Mouse (Mus musculus): ENCODE results near the gene Fkbp7. TPM values are rescaled to one million over a fixed set of nuclear protein-coding genes. Genes with fewer than 3 reads are reported as not detected.

Gene Fkbp7
- total and polyA plus RNA-seq, 3 experiments = 1.1 to 1.8 TPM; not detected in 1

DNA sequence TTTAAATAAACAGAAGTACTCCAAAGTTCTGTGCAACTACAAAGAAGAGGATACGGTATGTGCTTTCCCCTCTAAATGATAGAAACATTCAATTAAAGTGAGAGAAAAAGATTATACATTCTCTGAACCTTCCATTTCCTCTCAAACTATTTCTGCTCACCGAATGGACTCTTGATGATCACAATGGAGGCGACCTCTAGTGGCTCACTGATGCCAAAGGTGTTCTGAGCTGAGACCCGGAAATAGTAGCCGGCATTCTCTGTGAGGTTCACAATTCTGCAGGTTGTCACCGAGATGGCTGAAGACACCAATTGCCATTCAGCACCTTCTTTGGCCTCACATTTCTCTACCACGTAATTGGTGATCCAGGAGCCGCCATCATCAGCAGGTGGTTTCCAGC is 42.1 kb upstream of the Fkbp7 start:
- H3K9ac ChIP-seq (ENCODE audit: control insufficient read depth, low read depth, low read length, poor library complexity, severe bottlenecking) = no peak overlapping the region
- no peaks in the 10 kb centered on the region for H3K4me1 ChIP-seq (ENCODE audit: control insufficient read depth in 1 of 2, insufficient read depth in 2 of 2, low read length in 2 of 2)
- H3K36me3 ChIP-seq (ENCODE audit: control insufficient read depth in 1 of 2, insufficient read depth in 2 of 2, low read length in 2 of 2) = no peaks in the 10 kb centered on the region; a peak in 1 of 4 replicates
- DNase-seq (ENCODE audit: low read depth, low spot score) = no peak
- TF ChIP-seq SMC3 (IDR thresholded peaks at IDR 0.05; ENCODE audit: low read depth, low read length) (peak; percentile 34), HCFC1 (IDR thresholded peaks at IDR 0.05; ENCODE audit: low read depth, low read length) (no peak), RCOR1 (IDR thresholded peaks at IDR 0.05; ENCODE audit: low read depth, low read length) (no peak), TAL1 (IDR thresholded peaks at IDR 0.05; ENCODE audit: low read length) (no peak), POLR2AphosphoS2 (IDR thresholded peaks at IDR 0.05; ENCODE audit: low read length) (no peak), EP300 (IDR thresholded peaks at IDR 0.05; ENCODE audit: low read depth in 1 of 2, low read length in 2 of 2) (no peak), CTCF (IDR thresholded peaks at IDR 0.05 in 2 of 3, conservative IDR thresholded peaks at IDR 0.05 in 1 of 3; ENCODE audit: control insufficient read depth in 1 of 3, insufficient read depth in 1 of 3, low read depth in 2 of 3, low read length in 3 of 3, poor library complexity in 1 of 3, severe bottlenecking in 1 of 3) (peak; percentile 9 to 40 (median 23); a peak in 4 of 6 replicates), RAD21 (IDR thresholded peaks at IDR 0.05; ENCODE audit: low read depth, low read length) (peak; percentile 23; the same call in 1 of the 2 replicates), USF1 (IDR thresholded peaks at IDR 0.05; ENCODE audit: low read depth, low read length) (no peak)
- H3K9me3 ChIP-seq (replicated peaks; ENCODE audit: insufficient read depth, low read length) = no peaks in the 10 kb centered on the region
- no peaks in the 10 kb centered on the region for H3K79me2 ChIP-seq (ENCODE audit: control insufficient read depth, insufficient read depth, low read length, poor library complexity)
- H3K4me3 ChIP-seq (ENCODE audit: control insufficient read depth in 1 of 2, insufficient read depth in 1 of 2, low read depth in 2 of 2, low read length in 2 of 2) = no peak overlapping the region
- no peaks in the 10 kb centered on the region for H3K27me3 ChIP-seq (ENCODE audit: control insufficient read depth in 1 of 2, insufficient read depth in 2 of 2, low read length in 2 of 2)
- no peak overlapping the region for H3K27ac ChIP-seq (ENCODE audit: control insufficient read depth, low read depth, low read length)

DNA sequence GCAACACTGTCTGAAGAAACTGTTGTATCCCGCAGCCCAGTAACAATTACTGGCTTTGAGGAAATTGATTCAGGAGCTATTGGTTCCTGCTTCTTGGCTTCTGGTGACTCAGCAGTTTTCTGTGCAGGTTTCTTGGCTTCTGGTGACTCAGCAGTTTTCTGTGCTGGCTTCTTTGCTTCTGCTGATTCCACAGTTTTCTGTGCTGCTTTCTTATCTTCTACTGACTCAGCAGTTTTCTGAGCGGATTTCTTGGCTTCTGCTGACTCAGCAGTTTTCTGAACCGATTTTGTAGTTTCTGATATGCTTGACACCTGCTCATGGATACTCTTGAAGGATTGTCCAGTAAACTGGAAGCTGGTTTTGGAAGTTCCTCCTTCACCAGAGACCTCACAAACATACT is 35.6 kb upstream of the Fkbp7 start:
- H3K36me3 ChIP-seq (ENCODE audit: control insufficient read depth in 1 of 2, insufficient read depth in 2 of 2, low read length in 2 of 2) = peaks cover 0 to 1% of the 10 kb centered on the region in 2 experiments; a peak in 1 of 4 replicates
- H3K4me1 ChIP-seq (ENCODE audit: control insufficient read depth in 1 of 2, insufficient read depth in 2 of 2, low read length in 2 of 2) = no peaks in the 10 kb centered on the region

DNA sequence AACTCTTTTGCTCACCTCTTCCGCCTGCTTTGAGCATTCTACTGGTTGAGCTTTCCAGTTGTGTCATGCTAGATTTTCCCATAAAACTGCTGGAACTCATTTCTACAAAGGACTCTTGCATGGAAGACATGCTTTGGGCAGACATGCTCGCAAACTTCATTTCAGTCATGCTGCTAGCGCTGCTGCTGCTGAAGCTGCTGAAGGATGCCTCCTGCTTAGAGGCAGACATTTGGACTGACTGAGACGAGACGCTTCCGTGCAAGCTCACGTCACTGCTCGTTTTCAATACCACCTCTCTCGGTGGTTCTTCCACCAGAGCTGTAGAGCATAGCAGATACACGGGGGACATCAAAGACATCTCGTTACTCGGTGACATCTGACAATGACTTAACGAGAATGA is 32.7 kb upstream of the Fkbp7 start:
- H3K9me3 ChIP-seq (replicated peaks; ENCODE audit: insufficient read depth, low read length) = no peaks in the 10 kb centered on the region
- no peak for DNase-seq (ENCODE audit: low read depth, low spot score)
- H3K9ac ChIP-seq (ENCODE audit: control insufficient read depth, low read depth, low read length, poor library complexity, severe bottlenecking) = no peak overlapping the region
- H3K4me1 ChIP-seq (ENCODE audit: control insufficient read depth in 1 of 2, insufficient read depth in 2 of 2, low read length in 2 of 2) = no peaks in the 10 kb centered on the region
- no peak overlapping the region for H3K27ac ChIP-seq (ENCODE audit: control insufficient read depth, low read depth, low read length)
- H3K79me2 ChIP-seq (ENCODE audit: control insufficient read depth, insufficient read depth, low read length, poor library complexity) = no peaks in the 10 kb centered on the region
- H3K27me3 ChIP-seq (ENCODE audit: control insufficient read depth in 1 of 2, insufficient read depth in 2 of 2, low read length in 2 of 2) = no peaks in the 10 kb centered on the region
- no peak overlapping the region for H3K4me3 ChIP-seq (ENCODE audit: control insufficient read depth in 1 of 2, insufficient read depth in 1 of 2, low read depth in 2 of 2, low read length in 2 of 2)
- H3K36me3 ChIP-seq (ENCODE audit: control insufficient read depth in 1 of 2, insufficient read depth in 2 of 2, low read length in 2 of 2) = peaks cover 0 to 1% of the 10 kb centered on the region in 2 experiments; a peak in 1 of 4 replicates
- TF ChIP-seq ZC3H11A (IDR thresholded peaks at IDR 0.05; ENCODE audit: low read depth, low read length) (no peak), E2F4 (IDR thresholded peaks at IDR 0.05; ENCODE audit: borderline replicate concordance, low read depth, low read length) (no peak), RCOR1 (IDR thresholded peaks at IDR 0.05; ENCODE audit: low read depth, low read length) (no peak), MEF2A (IDR thresholded peaks at IDR 0.05; ENCODE audit: extremely low read depth, insufficient replicate concordance, low read depth, low read length, poor library complexity, severe bottlenecking) (no peak), JUND (IDR thresholded peaks at IDR 0.05; ENCODE audit: low read depth, low read length) (no peak), MAZ (IDR thresholded peaks at IDR 0.05; ENCODE audit: low read depth, low read length) (no peak), TCF12 (IDR thresholded peaks at IDR 0.05; ENCODE audit: low read depth, low read length) (no peak), TAL1 (IDR thresholded peaks at IDR 0.05; ENCODE audit: low read length) (no peak), SIN3A (IDR thresholded peaks at IDR 0.05; ENCODE audit: low read length) (no peak), POLR2AphosphoS2 (IDR thresholded peaks at IDR 0.05; ENCODE audit: low read length) (no peak), MXI1 (IDR thresholded peaks at IDR 0.05; ENCODE audit: low read depth, low read length) (no peak), ELF1 (IDR thresholded peaks at IDR 0.05; ENCODE audit: low read depth, low read length) (no peak), EP300 (IDR thresholded peaks at IDR 0.05; ENCODE audit: low read depth in 1 of 2, low read length in 2 of 2) (no peak), UBTF (IDR thresholded peaks at IDR 0.05; ENCODE audit: borderline replicate concordance, insufficient read depth, low read depth, low read length) (no peak), MYB (IDR thresholded peaks at IDR 0.05; ENCODE audit: low read depth, low read length) (no peak), POLR2AphosphoS5 (IDR thresholded peaks at IDR 0.05; ENCODE audit: borderline replicate concordance, low read depth, low read length) (no peak), NELFE (IDR thresholded peaks at IDR 0.05; ENCODE audit: low read depth, low read length) (no peak), HCFC1 (IDR thresholded peaks at IDR 0.05; ENCODE audit: low read depth, low read length) (no peak)

More for the DNA sequence above, 35.6 kb upstream of the Fkbp7 start:
- Histone ChIP-seq H3K9ac (ENCODE audit: control insufficient read depth, low read depth, low read length, poor library complexity, severe bottlenecking) (no peak overlapping the region), H3K27ac (ENCODE audit: control insufficient read depth, low read depth, low read length) (no peak overlapping the region), H3K4me3 (ENCODE audit: control insufficient read depth in 1 of 2, insufficient read depth in 1 of 2, low read depth in 2 of 2, low read length in 2 of 2) (no peak overlapping the region), H3K9me3 (replicated peaks; ENCODE audit: insufficient read depth, low read length) (no peaks in the 10 kb centered on the region), H3K27me3 (ENCODE audit: control insufficient read depth in 1 of 2, insufficient read depth in 2 of 2, low read length in 2 of 2) (no peaks in the 10 kb centered on the region), H3K79me2 (ENCODE audit: control insufficient read depth, insufficient read depth, low read length, poor library complexity) (no peaks in the 10 kb centered on the region)
- DNase-seq (ENCODE audit: low read depth, low spot score) = peak; percentile 60
- TF ChIP-seq ZNF384 (IDR thresholded peaks at IDR 0.05; ENCODE audit: low read depth, low read length) (no peak), ETS1 (IDR thresholded peaks at IDR 0.05; ENCODE audit: low read depth, low read length) (peak; percentile 88), EP300 (IDR thresholded peaks at IDR 0.05; ENCODE audit: low read depth in 1 of 2, low read length in 2 of 2) (peak in 1 of 2 experiments; percentile 36; a peak in 2 of 4 replicates), GABPA (IDR thresholded peaks at IDR 0.05; ENCODE audit: low read depth, low read length) (peak; percentile 78), MAZ (IDR thresholded peaks at IDR 0.05; ENCODE audit: low read depth, low read length) (no peak), MXI1 (IDR thresholded peaks at IDR 0.05; ENCODE audit: low read depth, low read length) (no peak), JUND (IDR thresholded peaks at IDR 0.05; ENCODE audit: low read depth, low read length) (no peak), MYB (IDR thresholded peaks at IDR 0.05; ENCODE audit: low read depth, low read length) (no peak), MAFK (IDR thresholded peaks at IDR 0.05; ENCODE audit: borderline replicate concordance, low read depth, low read length) (peak; percentile 100), NELFE (IDR thresholded peaks at IDR 0.05; ENCODE audit: low read depth, low read length) (no peak), TAL1 (IDR thresholded peaks at IDR 0.05; ENCODE audit: low read length) (no peak)
